Mouse (Mus musculus): ENCODE measurements around the gene Atf7.

DNA sequence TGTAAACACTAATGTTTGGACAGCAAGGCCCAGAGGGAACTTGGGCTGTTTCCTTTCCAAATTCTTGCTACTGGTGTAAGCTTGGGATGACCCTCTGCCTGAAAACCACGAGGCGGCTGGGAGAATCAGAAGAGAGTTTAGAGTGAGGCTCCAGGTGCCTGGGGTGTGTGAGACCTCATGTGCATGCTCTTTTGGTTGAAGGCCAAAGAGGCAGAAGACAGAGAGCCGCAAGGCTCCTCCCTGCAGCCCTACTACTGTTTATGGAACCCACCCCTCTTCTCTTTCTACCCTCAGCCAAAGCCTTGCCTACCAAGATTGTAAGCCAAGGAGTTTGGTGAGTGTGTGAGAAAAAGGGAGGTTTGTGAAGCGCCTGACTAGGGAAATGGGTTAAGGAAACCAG is 109.5 kb downstream of the Atf7 start:
- TF ChIP-seq ZNF384 (IDR thresholded peaks at IDR 0.05; ENCODE audit: low read depth, low read length) = no peak
- no peak for TF ChIP-seq MAFK (IDR thresholded peaks at IDR 0.05; ENCODE audit: insufficient read depth, low read depth, low read length)
- no peak for TF ChIP-seq CHD2 (IDR thresholded peaks at IDR 0.05; ENCODE audit: low read depth, low read length)

Measured in ES-E14 (cell line).